Mouse (Mus musculus) embryonic facial prominence, embryonic 11.5 days (tissue): ENCODE data around the gene Agpat1. TPM values are rescaled to one million over a fixed set of nuclear protein-coding genes. Genes with fewer than 3 reads are reported as not detected.

Experiments used
- ATAC-seq: fragments of 200-750 bp; cut with Nextera tagmentation; replicated peaks from 2 replicates; pipeline ENCODE4 v1.8.0; 2017; ENCODE audit warnings: low read depth; ENCODE audit not compliant: insufficient number of reproducible peaks, low FRiP score, low TSS enrichment
- DNase-seq: peaks from one replicate; pipeline ENCODE4 v3.0.0-alpha.2; 2015; ENCODE audit warnings: low spot score
- H3K27ac ChIP-seq: fragments of 300-500 bp; sonication (generic); replicated peaks from 2 replicates; pipeline ENCODE4 v1.5.1; 2014; ENCODE audit warnings: mild to moderate bottlenecking, low read depth, low read length, control low read depth
- H3K27me3 ChIP-seq: fragments of 300-500 bp; sonication (generic); 2 replicates; pipeline ENCODE4 v1.6.1; 2014; ENCODE audit warnings: mild to moderate bottlenecking, low read length, moderate library complexity, mixed read lengths; ENCODE audit not compliant: control insufficient read depth, insufficient read depth
- H3K36me3 ChIP-seq: fragments of 300-500 bp; sonication (generic); replicated peaks from 2 replicates; pipeline ENCODE4 v1.6.1; 2014; ENCODE audit warnings: low read depth, mild to moderate bottlenecking, low read length, moderate library complexity, mixed read lengths; ENCODE audit not compliant: control insufficient read depth, insufficient read depth
- H3K4me1 ChIP-seq: fragments of 300-500 bp; sonication (generic); 2 replicates; pipeline ENCODE4 v1.6.1; 2014; ENCODE audit warnings: low read length, mixed read lengths; ENCODE audit not compliant: control insufficient read depth, insufficient read depth
- H3K4me2 ChIP-seq: fragments of 300-500 bp; sonication (generic); 2 replicates; pipeline ENCODE4 v1.6.1; 2014; ENCODE audit warnings: low read depth, mild to moderate bottlenecking, control low read depth, low read length, moderate library complexity
- H3K4me3 ChIP-seq: fragments of 300-500 bp; sonication (generic); 2 replicates; pipeline ENCODE4 v1.5.1; 2014; ENCODE audit warnings: low read depth, low read length, control low read depth
- H3K9ac ChIP-seq: fragments of 300-500 bp; sonication (generic); replicated peaks from 2 replicates; pipeline ENCODE4 v1.6.1; 2014; ENCODE audit warnings: mild to moderate bottlenecking, control low read depth, low read length
- H3K9me3 ChIP-seq: fragments of 300-500 bp; sonication (generic); replicated peaks from 2 replicates; pipeline ENCODE4 v1.6.1; 2016; ENCODE audit warnings: mild to moderate bottlenecking, low read length, inconsistent platforms, mixed read lengths; ENCODE audit not compliant: control insufficient read depth
- WGBS: fragments of 180-500 bp; shearing (Covaris S2); extraction: QIAGEN DNeasy Blood & Tissue Kit; methylation state at CpG from one replicate; pipeline ENCODE4 v1.1.7; 2014; 5-methylcytosine and 5-hydroxymethylcytosine counted together
- polyA plus RNA-seq: library from polyadenylated mRNA; unstranded; fragments of >200 nt; fragmentation: Nextera tagmentation; extraction: Ambion mirVana; gene quantifications from 2 replicates; pipeline ENCODE4 v1.2.1, GENCODE M21; 2014

Agpat1 gene
- polyA plus RNA-seq, 1 experiment from 2014 or later: 55.3 TPM

DNA sequence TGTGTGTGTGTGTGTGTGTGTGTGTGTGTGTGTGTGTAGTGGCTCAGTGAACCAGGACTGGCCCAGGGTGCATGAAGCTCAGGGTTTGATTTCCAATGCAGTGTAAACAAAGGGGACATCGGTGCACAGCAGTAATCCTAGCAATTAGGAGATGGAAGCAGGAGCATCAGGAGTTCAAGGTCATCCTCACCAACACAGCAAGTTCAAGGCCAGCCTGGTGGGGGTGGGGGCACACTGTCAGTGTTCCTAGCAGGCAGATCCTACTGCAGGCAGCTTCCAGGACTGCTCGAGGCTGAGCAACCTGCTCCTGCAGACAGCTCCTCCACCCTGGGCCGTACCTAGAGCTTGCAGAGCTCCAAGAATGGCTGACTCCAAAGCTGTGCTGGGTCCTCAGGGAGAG lies 41.5 kb upstream of the Agpat1 start:
- Histone ChIP-seq H3K4me1 (no peaks in the 10 kb centered on the region; the same call in 1 of the 2 replicates), H3K9ac (no peak overlapping the region), H3K27ac (no peak overlapping the region), H3K4me3 (no peak overlapping the region), H3K27me3 (no peaks in the 10 kb centered on the region), H3K4me2 (no peak overlapping the region), H3K36me3 (no peaks in the 10 kb centered on the region), H3K9me3 (no peaks in the 10 kb centered on the region)
- ATAC-seq: no peak
- DNase-seq: no peak
- 71% methylated on average over 3 of the region's 3 CpGs for WGBS

- Histone ChIP-seq H3K9ac (no peak overlapping the region), H3K36me3 (no peaks in the 10 kb centered on the region), H3K9me3 (no peaks in the 10 kb centered on the region), H3K4me2 (no peak overlapping the region), H3K27me3 (no peaks in the 10 kb centered on the region), H3K27ac (no peak overlapping the region), H3K4me3 (no peak overlapping the region), H3K4me1 (no peaks in the 10 kb centered on the region; the same call in 1 of the 2 replicates)
- 74% methylated on average over 11 of the region's 11 CpGs for WGBS
- DNase-seq (no peak), ATAC-seq (no peak)
These were observed 40.7 kb upstream of the Agpat1 start for GRCm38 (mm10) chr17:34563354-34563753.

DNA sequence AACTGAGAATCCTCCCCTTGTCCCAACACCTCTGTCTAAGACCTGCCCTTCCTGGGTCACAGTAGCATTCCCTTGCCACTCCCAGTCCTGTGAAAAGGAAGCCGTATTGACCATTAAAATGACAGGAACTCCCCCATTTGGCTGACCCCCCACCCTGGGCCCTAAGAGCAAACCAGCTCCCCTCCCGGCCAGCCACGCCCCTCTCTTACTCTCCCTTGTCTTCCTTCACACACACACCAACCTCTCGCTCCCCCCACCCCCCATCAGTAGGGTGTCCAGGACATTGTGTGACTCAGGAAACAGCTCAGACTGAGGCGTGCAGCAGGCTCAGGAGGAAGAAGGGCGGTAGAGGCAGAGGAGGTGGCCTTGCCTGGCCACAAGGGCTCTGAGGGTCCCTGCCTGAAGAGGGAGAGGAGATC lies 40.0 kb upstream of the Agpat1 start, which contains the start of gene Notch4:
Gene Notch4, plus strand, starts transcription at position 266 of the 419 bp plus-strand sequence.
- H3K4me2 ChIP-seq: no peak within 1 kb of the TSS
- no peak within 1 kb of the TSS for H3K9ac ChIP-seq
- H3K36me3 ChIP-seq: no peaks in the 10 kb centered on the region
- ATAC-seq (no peak), DNase-seq (no peak)
- peak within 1 kb of the TSS; percentile 47; the same call in 1 of the 2 replicates for H3K27ac ChIP-seq
- no peak within 1 kb of the TSS for H3K4me3 ChIP-seq
- no peaks in the 10 kb centered on the region; the same call in 1 of the 2 replicates for H3K4me1 ChIP-seq
- H3K27me3 ChIP-seq: no peaks in the 10 kb centered on the region
- H3K9me3 ChIP-seq: no peaks in the 10 kb centered on the region
- WGBS: 18% methylated on average over 6 of the region's 6 CpGs

DNA sequence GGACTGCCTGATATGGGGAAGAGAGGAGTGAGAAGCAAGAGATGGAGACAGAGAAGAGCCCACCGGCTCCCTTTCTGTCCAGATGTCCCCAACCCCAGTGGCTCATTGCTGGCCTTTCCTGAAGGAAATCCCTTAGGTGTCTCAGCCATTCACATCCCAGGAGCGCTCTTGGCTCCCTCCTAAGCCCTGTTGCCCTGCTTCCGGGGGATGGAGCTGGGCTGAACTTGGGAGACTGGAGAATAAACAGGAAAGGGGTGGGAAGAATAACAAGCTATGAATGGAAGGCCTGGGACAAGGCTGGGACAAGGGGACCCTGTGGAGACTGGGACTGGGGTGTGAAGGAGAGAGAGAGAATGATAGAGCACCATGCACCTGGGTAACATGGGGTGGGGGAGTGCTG lies 39.3 kb upstream of the Agpat1 start:
- Histone ChIP-seq H3K27me3 (no peaks in the 10 kb centered on the region), H3K4me2 (no peak overlapping the region), H3K9ac (no peak overlapping the region), H3K36me3 (no peaks in the 10 kb centered on the region), H3K27ac (peak overlapping the region; percentile 47; the same call in 1 of the 2 replicates), H3K4me3 (no peak overlapping the region), H3K9me3 (no peaks in the 10 kb centered on the region), H3K4me1 (no peaks in the 10 kb centered on the region; the same call in 1 of the 2 replicates)
- ATAC-seq (no peak), DNase-seq (no peak)
- WGBS: 34% methylated on average over 3 of the region's 3 CpGs

- DNase-seq (no peak), ATAC-seq (no peak)
- Histone ChIP-seq H3K4me2 (no peak overlapping the region), H3K27me3 (no peaks in the 10 kb centered on the region), H3K4me3 (no peak overlapping the region), H3K9ac (no peak overlapping the region), H3K27ac (no peak overlapping the region), H3K36me3 (no peaks in the 10 kb centered on the region), H3K4me1 (no peaks in the 10 kb centered on the region; the same call in 1 of the 2 replicates), H3K9me3 (no peaks in the 10 kb centered on the region)
- 63% methylated on average over 9 of the region's 9 CpGs for WGBS
These were observed 36.8 kb upstream of the Agpat1 start for GRCm38 (mm10) chr17:34567311-34567710.

DNA sequence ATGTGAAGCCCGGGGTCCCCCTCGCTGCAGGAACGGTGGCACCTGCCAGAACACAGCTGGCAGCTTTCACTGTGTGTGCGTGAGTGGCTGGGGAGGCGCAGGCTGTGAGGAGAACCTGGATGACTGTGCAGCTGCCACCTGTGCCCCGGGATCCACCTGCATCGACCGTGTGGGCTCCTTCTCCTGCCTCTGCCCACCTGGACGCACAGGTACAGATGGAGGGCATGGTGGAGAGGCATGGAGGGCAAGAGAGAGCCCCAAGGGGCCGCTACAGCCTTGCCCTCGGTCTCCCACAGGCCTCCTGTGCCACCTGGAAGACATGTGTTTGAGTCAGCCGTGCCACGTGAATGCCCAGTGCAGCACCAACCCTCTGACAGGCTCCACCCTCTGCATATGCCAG lies 35.6 kb upstream of the Agpat1 start:
- Histone ChIP-seq H3K9ac (no peak overlapping the region), H3K27me3 (no peaks in the 10 kb centered on the region), H3K4me3 (no peak overlapping the region), H3K36me3 (no peaks in the 10 kb centered on the region), H3K9me3 (no peaks in the 10 kb centered on the region), H3K4me2 (no peak overlapping the region), H3K27ac (no peak overlapping the region), H3K4me1 (no peaks in the 10 kb centered on the region; the same call in 1 of the 2 replicates)
- DNase-seq (no peak), ATAC-seq (no peak)
- WGBS: 79% methylated on average over 13 of the region's 13 CpGs

DNA sequence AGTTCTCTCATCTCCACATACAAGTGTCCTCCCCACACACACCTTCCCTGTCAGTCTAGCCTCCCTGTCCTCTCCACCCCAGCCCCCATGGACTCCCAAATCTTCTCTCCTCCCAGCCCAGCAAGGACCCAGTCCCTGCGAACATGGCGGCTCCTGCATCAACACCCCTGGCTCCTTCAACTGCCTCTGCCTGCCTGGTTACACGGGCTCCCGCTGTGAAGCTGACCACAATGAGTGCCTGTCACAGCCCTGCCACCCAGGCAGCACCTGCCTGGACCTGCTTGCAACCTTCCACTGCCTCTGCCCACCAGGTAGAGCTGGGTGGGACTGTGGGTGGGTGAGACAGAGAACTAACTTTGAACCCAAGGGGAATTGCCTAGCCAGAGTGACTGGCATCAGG lies 34.1 kb upstream of the Agpat1 start:
- H3K27me3 ChIP-seq: no peaks in the 10 kb centered on the region
- H3K4me3 ChIP-seq: no peak overlapping the region
- no peak for DNase-seq
- no peak overlapping the region for H3K27ac ChIP-seq
- ATAC-seq: no peak
- H3K9me3 ChIP-seq: no peaks in the 10 kb centered on the region
- no peak overlapping the region for H3K4me2 ChIP-seq
- no peak overlapping the region for H3K9ac ChIP-seq
- no peaks in the 10 kb centered on the region for H3K4me1 ChIP-seq
- 68% methylated on average over 4 of the region's 4 CpGs for WGBS
- no peaks in the 10 kb centered on the region for H3K36me3 ChIP-seq

DNA sequence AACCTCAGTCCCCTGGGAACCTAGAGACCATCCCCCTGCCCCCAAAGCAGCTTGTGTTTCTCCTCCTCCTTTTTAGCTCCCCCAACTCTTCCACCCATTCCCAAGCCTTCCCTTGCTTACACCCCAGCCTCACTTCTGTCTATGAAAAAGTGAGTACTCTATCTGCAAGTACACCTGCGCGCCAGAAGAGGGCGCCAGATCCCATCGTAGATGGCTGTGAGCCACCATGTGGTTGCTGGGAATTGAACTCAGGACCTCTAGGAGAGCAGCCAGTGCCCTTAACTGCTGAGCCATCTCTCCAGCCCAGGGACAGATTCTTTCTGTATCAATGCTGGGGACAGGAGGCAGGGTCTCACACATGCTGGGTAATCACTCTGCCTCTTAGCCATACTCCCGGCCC lies 32.2 kb upstream of the Agpat1 start:
- 11% methylated on average over 5 of the region's 5 CpGs for WGBS
- Histone ChIP-seq H3K4me3 (no peak overlapping the region), H3K9me3 (no peaks in the 10 kb centered on the region), H3K27ac (no peak overlapping the region), H3K4me1 (no peaks in the 10 kb centered on the region), H3K4me2 (no peak overlapping the region), H3K9ac (no peak overlapping the region), H3K36me3 (no peaks in the 10 kb centered on the region), H3K27me3 (no peaks in the 10 kb centered on the region)
- ATAC-seq: no peak
- no peak for DNase-seq
